Mouse (Mus musculus) granulocyte monocyte progenitor cell, adult 5-6 weeks (primary cell): ENCODE results near the gene Aprt. TPM values are rescaled to one million over a fixed set of nuclear protein-coding genes. Genes with fewer than 3 reads are reported as not detected.

Experiments
- ATAC-seq: replicated peaks from 2 replicates; pipeline ENCODE4 v1.8.0; 2016; ENCODE audit warnings: mild to moderate bottlenecking, moderate TSS enrichment, inconsistent platforms; ENCODE audit not compliant: poor library complexity, severe bottlenecking
- total RNA-seq, 2 experiments: library from RNA; stranded (forward) in 1 of 2; stranded (reverse) in 1 of 2; fragments of 200-712, 200-1000 nt in 1 of 2; fragments of >200 nt in 1 of 2; fragmentation: Nextera tagmentation in 1 of 2; gene quantifications; 2 replicates each; pipeline ENCODE4 v1.2.3; 2014 to 2017

The Aprt gene
- total RNA-seq, 2 experiments from 2014 or later, result 228 to 276 TPM

DNA sequence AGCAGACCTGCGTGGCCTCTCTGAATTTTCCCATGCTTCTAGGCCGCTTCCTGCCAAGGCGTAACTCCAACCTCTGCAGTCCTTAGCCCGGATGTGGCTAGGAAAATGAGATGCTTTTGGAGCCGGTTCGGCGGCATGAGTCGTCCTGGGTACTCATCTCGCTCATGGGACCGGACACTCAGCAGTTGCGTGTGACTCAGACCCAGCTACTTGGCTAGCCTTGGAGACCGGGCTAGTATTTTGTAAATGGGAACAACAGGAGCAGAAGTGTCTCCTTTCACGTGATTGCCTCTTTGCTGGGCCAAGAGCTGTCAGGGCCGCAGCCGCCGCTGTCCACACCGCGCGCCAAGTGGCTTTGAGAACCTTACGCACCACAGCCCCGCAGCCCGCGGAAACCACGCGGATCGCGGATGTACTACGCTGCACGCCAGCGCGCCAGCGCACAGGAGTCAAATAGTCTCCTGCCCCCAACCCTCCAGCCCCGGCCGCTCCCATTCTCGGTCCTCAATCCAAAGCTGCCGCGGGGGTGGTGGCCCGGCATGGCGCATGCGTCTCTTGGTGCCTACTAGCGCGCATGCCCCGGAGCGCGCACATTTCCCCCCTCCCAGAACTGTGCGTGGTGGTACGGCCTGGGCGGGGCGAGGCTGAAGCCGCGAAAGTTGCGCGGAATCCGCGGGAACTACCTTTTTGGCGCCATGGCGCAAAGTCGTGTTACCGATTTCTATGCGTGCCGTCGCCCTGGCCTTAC, 9.2 kb downstream of the Aprt start, which contains the start of gene Cdt1:
Cdt1 (plus strand) TSS at position 655 of the 748 bp plus-strand sequence.
- ATAC-seq, result peak; percentile 71

DNA sequence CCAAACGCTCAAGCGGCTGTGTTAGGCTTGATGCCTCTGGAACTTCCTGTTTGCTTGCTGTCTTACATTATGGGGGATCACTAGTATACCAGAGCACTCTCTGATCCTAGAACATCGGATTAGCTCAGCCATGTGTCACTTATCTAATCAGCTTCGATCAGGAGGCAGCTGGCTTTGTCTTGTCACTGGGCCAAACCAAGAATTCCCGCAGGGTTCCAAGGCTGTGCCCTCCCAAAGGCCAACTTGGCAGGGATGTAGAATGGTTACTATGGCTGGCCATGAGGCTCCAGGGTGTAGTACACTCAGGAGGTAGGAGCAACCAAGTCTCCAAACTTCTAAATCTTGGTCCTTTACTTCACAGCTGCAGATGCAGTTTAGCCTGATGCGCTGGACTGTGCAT, 9.9 kb downstream of the Aprt start:
- ATAC-seq, result no peak

DNA sequence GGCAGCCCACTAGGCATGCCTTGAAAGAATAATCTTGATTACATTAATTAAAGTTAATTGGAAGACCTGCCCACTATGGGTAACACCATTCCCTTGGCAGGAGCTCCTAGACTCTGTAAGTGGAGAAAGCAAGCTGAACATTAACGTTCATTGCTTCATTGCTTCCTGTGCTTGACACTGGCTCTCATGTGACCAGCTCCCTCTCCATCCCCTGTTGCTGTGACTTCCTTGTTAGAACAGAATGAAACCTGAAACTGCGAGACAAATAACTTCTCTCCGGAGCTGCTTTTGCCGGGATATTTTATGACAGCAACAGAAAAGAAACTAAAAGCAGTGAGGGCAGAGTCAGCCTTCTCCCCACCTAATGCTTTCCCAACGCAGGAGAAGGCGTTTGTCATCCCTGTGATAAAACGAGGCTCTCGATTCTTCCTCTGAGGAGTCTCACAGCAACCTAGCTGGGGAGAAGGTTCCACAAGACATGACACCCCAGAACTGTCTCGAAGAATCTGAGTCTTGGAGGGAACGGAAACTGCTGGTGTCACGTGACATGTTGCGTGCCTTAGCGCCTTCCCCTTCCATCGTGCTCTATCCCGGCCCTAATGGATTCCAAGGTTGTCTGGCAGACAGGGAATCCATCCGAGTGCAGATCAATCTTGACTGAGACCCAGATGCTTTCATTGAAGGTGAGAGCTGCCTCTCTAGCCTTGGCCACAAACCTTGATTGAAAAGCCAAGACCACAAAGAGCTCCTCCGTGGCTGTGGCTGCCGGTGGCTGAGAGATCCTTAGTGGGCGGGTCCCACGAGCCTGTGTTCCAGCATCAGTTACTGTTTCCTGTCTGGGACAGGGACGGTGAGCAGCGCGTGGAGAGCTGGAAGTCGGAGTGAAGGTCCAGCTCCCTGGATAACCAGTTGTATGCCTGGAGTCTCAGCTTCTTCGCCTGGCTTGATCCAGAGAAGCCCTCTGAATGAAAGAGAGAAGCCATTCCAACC, 12.1 kb downstream of the Aprt start:
- peak; percentile 51 for ATAC-seq

DNA sequence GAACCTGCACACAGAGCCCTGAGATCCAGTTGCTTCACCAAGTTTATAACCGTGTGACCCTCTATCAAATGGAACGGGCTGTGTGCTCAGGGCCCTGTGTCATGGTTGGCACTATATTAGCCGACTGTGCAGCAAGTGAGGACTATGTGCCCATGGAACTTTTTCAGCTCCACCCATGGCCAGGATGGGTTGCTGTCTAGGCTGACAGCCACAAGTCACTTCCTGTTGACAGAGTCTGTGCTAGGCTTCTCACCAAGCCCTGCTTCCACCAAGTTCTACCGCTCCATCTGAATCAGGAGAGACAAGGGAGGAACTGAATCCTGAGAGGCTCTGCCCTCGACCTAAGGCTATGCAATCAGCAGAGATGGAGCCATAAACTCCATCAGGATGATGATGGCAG, 15.5 kb downstream of the Aprt start:
- ATAC-seq, result peak; percentile 42

DNA sequence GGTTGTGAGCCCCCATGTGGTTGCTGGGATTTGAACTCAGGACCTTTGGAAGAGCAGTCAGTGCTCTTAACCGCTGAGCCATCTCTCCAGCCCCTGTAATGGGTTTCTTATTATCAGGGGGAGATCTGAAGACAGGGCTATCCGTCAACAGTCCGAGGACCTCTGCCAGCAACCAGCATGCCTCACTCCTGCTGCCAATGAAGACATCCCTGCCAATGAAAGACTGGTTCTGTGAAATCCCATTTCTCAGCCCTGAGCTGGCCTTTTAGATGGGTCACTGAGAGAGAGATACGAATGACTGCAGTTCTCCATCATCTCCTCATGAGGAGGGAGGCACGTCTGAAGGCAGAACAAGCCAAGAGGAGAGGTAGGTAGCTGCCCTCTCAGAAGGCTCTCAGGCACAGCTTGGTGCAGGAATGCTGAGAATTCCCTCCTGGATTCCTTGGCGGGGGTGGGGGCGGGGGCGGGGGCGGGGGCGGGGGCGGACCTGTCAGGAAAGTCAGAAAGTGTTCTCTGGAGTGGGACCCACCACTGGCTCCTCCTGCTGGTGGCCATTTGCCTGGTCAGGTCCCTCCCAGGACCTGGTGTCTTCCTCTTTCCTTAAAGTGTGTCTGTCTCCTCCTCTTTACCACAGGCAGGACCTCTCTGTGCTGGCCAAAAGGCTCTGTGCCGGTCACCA, 17.9 kb downstream of the Aprt start:
- peak; percentile 28; the same call in 1 of the 2 replicates for ATAC-seq

DNA sequence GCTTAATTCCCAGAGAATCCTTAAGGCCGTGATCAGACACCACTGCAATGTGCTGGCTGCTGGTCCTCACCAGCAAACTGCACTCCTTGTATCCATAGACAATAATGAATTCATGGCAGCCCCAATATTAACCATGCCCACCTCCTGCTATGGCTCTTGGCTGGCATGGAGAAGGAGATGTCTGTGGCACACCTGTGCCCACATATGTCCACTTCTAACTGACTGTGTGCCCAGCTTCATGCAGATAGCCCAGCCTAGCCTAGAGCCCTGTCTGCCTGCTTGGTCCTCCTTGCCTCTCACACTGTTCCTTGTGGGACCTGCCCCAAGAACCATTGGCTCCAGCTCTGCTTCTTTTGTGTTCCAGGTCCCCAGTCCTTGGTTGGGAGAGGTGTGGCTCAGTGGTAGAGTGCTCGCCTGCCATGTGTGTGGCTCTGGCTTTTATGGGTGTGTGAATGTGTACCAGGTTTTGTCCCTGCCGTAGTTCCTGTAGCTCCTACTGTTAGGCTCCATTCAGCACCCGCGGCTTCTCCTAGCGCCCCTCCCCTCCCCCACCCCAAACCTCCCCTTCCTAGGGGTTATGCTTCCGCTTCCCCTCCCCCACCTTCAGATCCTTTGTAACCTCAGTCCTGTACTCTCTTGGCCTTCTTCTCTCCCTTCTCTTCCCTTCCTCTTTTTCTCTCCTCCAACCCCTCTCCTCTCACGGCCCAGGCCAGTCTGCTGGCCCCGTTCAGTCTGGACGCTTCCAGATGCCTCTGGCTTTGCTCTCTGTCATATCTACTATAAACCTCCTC, 19.3 kb downstream of the Aprt start:
- peak; percentile 31 for ATAC-seq

DNA sequence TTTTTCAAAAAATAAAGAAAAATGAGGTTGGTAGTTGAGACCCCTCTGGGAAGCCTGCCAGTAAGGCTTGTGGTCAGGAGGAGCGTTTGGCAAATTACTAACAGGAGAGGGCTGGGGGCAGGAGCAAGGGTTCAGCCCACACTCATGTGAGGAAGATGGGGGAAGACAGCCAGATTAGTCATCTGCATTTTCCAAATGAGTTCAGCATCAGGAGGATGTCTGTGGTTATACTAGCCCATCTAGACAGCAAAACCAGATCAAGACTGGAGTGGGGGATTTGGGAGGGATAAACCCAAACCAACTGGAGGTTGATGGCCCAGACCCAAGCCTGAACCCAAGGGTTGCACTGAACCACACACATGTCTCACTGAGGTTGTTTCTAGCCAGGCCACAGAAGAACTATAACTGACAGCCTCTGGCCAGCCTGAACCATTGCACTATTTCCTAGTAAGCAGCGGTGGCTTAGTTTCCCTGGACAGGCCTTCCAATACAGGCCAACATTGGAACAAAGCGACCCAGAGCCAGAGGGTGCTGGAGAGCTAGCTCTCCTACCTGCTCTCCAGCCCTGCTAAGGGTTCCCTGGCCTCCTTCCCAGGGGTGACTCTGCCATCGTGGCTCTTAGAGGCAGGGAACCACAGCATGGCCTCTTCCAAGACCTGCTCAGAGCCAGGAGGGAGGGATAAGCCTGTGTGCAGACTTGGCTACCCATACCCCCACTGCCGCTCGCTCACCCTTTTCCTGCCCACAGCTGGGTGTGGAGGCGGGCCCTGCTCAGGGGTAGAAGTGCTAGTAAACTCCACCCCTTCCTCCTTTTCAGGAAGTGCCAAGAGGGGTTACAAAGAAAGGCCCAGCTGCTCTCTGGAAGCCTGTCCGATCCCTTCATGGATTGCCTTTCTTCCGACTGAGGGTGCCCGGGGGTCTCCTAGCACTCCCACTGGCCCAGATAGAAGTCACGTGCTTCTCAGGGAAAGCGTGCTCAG, 20.4 kb downstream of the Aprt start:
- peak; percentile 64 for ATAC-seq

DNA sequence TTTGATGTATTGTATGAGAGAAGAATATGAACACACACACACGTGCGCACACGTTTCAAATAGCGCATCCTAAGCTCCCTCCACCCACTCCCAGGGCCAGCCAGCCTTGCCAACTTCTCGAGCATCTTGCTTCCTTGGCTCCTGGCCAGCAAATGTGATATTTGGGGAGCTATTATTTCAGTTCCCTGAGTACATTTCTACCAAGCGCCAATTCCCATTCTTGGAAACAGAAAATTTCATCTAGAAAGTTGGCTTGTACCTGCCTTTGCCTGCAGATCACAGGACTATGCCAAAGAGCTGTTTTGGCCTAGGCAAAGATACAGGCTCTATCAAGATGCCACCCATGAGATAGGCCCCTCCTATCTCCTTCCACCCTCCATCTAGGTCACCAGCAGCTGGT, 21.9 kb downstream of the Aprt start:
- ATAC-seq, result no peak

DNA sequence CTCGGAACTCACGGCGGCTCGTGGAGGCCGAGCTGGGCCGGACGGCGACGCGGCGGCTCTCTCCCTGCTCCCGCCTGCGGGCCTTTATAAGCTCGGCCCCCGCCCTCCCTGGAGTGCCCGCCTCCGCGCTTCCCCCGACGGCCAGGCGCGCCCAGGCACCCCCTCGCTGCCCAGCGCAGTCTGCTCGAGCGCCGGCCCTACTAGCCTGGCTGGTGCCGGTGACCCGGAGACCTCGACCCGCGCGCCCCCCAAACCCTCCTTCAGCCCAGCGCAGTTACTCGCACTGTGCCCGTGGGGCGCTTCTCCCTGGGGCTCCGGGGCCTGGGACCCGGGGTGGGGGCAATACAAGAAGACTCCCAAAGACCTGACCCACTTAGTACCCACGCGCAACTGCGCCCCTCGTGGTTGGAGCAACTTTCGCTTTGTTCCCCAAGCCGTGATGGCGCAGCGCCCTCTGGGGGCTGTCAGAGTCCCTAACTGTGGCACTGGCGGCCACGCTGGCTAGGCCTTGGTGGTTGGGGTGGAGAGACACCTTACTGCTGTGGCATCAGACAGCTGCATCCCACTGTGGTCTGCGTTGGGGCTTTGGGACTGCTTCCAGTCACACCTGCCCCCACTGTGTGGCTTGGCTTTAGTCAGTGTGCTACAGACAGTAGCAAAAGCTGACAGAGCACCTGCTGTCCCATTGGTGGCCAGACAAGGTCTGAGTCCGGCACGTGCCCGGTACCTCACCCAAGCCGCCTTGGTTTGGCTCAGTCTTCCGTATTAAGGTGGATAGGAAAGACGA, 25.3 kb downstream of the Aprt start, which contains the start of gene Piezo1:
Piezo1 (minus strand) TSS at position 65 of the 787 bp plus-strand sequence.
- ATAC-seq, result peak; percentile 40

DNA sequence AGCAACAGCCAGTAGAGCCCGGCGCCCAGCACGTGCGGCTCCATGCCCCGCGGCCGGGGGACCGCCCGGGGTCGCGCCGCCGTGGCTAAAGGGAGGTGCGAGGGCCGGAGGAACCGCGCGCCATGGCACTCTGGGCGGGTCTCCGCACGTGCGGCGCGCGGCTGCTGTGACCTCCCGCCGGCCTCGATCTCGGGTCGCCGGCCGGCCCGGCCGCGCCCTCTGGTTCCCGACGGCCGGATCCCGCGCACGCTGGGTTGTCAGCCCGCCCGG, 25.8 kb downstream of the Aprt start:
- ATAC-seq, result no peak

DNA sequence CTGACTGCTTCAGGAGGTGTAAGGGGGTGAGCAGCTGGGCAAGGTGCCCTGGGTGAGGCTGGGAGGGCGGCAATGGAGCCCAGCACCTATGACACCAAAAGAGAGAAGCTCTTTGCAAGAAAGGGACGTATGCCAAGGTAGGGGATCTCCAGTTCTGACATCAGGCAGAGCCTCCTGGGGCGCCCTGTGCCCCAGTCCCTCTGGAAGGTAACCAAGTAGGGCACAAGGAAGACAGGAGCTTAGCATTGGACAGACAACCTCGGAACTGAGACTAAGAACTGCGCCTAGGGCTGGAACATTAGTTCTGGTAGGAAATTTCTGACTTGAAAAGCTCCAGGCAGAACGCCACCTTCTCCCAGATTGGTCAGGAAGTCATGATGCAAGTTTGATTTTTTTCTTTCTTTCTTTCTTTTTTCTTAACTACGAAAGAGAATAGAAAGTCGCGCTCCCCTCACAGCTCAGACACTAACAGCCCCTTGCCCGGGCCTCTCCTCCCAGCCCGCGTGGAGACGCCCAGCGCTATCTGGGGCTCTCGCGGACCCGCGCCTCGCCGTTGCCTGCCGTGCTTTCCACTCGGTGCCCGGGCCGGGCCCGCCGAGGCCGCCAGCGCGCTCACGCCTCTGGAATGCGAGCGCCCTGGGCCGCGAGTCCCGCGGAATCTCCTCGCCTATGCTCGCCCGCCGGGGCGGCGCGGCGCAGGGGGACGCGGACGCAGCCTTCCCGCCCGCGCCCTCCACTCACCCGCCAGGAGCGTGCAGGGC, 26.3 kb downstream of the Aprt start:
- ATAC-seq, result no peak

DNA sequence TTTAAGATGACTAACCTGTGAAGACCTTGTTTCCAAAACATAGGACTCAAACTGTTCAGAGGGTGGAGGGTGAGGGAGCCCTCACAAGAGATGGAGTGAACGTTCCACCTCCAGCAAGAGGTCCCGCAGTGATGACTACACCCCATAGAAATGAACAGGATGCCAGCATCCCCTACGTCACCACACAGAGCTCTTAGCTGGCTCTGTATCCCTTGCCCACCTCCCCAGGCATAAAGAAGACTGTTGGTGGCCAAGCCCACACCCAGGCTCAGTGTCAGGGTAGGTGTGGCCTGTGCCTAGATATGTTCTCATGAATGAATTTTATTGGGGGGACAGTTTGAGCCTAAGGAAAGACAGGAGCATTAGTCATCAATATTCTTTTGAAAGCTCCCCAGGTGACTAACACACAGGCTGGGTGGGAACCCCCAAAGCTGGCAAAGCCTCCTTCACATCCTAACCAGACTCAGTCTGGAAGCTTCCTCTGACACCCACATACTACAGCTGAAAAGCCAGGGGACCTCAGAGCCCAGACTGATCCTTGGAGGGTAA, 27.7 kb downstream of the Aprt start:
- no peak for ATAC-seq

DNA sequence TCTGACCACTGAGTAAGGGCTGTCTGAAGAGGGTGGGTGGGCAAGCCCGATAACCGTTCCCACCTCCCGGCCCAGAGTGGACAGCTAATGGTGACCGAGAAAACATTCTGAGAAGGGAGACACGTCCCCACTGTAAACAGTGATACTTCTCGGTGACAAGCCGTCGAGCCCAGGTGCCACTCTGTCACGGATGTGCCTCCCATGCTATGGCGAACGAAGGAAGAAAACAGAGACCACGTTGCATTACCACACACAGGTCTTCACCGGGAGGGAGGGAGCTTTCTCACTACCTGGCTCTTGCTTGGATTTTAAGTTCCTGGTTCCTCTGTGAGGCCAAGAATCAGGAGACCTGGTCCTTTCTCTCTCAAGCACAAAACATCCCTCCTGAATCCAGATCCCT, 28.4 kb downstream of the Aprt start:
- no peak for ATAC-seq

DNA sequence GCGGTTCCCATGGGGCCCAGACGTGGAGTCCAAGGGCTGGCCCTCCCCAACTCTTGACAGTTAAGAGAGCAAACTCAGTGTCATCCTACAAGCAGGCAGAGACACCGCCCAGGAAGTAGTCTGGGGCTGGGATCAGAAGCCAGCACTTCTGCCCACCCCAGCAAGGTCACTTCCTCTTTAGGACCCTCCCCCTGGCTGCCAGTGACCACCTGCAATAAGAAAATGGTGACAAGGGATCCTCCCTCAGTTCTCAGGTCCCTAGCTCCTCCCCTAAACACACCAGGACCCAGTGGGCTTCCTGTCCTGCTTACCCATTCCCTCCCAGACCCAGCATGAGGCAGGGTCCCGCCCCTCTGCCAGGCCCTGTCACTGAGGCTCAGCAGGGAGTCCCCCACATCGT, 28.9 kb downstream of the Aprt start:
- peak; percentile 83 for ATAC-seq

DNA sequence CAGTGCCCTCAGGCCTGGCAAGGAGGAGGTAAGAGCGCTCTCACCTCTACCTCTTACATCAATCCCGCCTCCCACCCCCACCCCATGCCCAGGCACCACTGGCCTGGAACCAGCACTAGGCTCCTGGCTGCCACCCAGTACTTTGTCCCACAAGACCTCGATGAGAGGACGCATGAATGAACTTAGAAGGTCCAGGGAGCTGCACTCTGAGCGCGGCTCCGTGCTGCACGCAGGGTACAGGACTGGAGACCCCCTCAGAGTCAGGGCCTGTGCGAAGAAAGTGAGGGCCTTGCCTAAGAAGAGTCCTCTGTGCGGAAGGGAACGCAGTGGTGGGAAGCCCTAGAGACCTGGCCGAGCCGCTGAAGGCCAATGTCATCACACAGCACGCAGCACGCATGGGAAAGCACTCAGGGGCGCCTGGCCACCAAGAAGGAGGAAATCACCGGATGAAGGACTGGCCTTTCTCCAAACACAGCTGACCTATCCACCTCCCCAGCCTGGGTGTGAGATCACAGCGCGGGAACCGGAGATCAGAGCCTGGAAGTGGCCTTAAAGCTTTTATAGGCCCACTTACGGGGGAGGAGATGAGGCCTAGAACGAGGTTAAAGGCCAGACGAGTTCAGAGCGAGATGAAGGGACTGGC, 29.8 kb downstream of the Aprt start:
- ATAC-seq, result no peak

DNA sequence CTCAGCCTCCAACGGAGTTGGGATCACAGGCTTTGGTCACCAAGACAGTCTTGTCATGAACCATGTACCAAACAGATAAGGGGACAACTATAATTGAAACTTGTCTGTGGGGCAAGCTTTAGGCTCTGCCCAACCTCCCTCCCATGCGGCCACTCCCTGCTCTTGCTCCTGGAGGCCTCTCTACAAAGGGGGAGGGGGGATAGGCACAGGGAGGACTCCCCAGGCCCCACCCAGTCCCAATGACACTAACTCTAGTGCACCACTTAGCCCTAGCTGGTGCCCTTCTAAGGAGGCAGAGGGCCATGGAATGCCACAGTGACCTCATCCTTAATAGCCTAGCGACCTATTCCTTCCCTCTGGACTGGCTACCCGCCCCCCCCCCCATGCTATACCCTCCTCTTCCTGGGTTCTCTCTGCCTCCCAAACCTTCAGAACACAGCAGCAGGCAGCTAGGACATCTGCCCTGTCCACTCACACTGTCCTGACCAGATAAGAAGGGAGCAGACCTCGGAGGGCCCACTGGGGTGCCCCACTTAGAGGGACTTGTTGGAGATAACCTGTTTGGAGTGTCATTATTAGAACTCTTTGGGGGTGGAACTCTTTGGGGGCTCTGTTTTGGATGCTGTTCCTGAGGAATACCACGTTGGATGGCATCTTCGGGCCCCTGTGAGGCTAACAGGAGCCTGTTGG, 30.5 kb downstream of the Aprt start:
- no peak for ATAC-seq
